Mouse (Mus musculus) erythroblast, embryonic 14.5 days (primary cell): ENCODE data around the gene Eif4ebp2.

Experiments used
- GATA1 ChIP-seq: IDR thresholded peaks from 2 replicates; pipeline ENCODE4 v1.6.1; 2012; ENCODE audit warnings: low read length, inconsistent platforms, mixed read lengths
- TAL1 ChIP-seq: IDR thresholded peaks from 3 replicates; pipeline ENCODE4 v1.6.1; 2012; ENCODE audit warnings: low read length, inconsistent platforms, mixed read lengths

- TF ChIP-seq TAL1 (no peak), GATA1 (no peak)
Observed at GRCm38 (mm10) chr10:61475594-61476439, 23.4 kb upstream of the Eif4ebp2 start, which contains the start of gene Lrrc20.
